Mouse (Mus musculus) heart, embryonic 15.5 days (tissue): ENCODE data around the gene Olfr1359. TPM values are rescaled to one million over a fixed set of nuclear protein-coding genes. Genes with fewer than 3 reads are reported as not detected.
"Not testable (repeated sequence)": the region's sequence is repeated elsewhere in the genome, so short reads cannot be mapped to it uniquely, and the experiment has no call there.

ENCODE experiments used
- ATAC-seq: fragments of 200-750 bp; cut with Nextera tagmentation; replicated peaks from 2 replicates; pipeline ENCODE4 v1.8.0; 2017; ENCODE audit warnings: low read depth, moderate TSS enrichment; ENCODE audit not compliant: insufficient number of reproducible peaks, insufficient read depth, low FRiP score
- H3K27ac ChIP-seq: fragments of 300-500 bp; sonication (generic); 2 replicates; pipeline ENCODE4 v1.5.1; 2015; ENCODE audit warnings: mild to moderate bottlenecking, inconsistent platforms
- H3K27me3 ChIP-seq: fragments of 300-500 bp; sonication (generic); 2 replicates; pipeline ENCODE4 v1.6.1; 2015; ENCODE audit warnings: inconsistent platforms
- H3K36me3 ChIP-seq: fragments of 300-500 bp; sonication (generic); 2 replicates; pipeline ENCODE4 v1.6.1; 2015; ENCODE audit warnings: mild to moderate bottlenecking, inconsistent platforms
- H3K4me1 ChIP-seq: fragments of 300-500 bp; sonication (generic); replicated peaks from 2 replicates; pipeline ENCODE4 v1.6.1; 2015; ENCODE audit warnings: inconsistent platforms
- H3K4me2 ChIP-seq: fragments of 300-500 bp; sonication (generic); 2 replicates; pipeline ENCODE4 v1.6.1; 2015; ENCODE audit warnings: inconsistent platforms, mild to moderate bottlenecking, moderate library complexity
- H3K4me3 ChIP-seq: fragments of 300-500 bp; sonication (generic); 2 replicates; pipeline ENCODE4 v1.5.1; 2015; ENCODE audit warnings: mild to moderate bottlenecking, inconsistent platforms
- H3K9ac ChIP-seq: fragments of 300-500 bp; sonication (generic); 2 replicates; pipeline ENCODE4 v1.6.1; 2015; ENCODE audit warnings: mild to moderate bottlenecking, inconsistent platforms
- H3K9me3 ChIP-seq: fragments of 300-500 bp; sonication (generic); replicated peaks from 2 replicates; pipeline ENCODE4 v1.6.1; 2016; ENCODE audit warnings: inconsistent platforms
- WGBS: fragments of 180-500 bp; shearing (Covaris S2); methylation state at CpG from one replicate; pipeline ENCODE4 v1.1.7; 2015; ENCODE audit warnings: mixed read lengths; 5-methylcytosine and 5-hydroxymethylcytosine counted together
- polyA plus RNA-seq: library from polyadenylated mRNA; unstranded; fragments of >200 nt; fragmentation: Nextera tagmentation; extraction: Ambion mirVana; gene quantifications from 2 replicates; pipeline ENCODE4 v1.2.1, GENCODE M21; 2015

Gene Olfr1359
- not detected in 2 replicates for polyA plus RNA-seq

- Histone ChIP-seq H3K27ac (no peak within 1 kb of the TSS), H3K9me3 (no peaks in the 10 kb centered on the region), H3K4me2 (no peak within 1 kb of the TSS), H3K9ac (no peak within 1 kb of the TSS), H3K4me1 (no peaks in the 10 kb centered on the region), H3K4me3 (no peak within 1 kb of the TSS), H3K36me3 (no peaks in the 10 kb centered on the region), H3K27me3 (no peaks in the 10 kb centered on the region)
- ATAC-seq, result no peak
Measured at GRCm38 (mm10) chr13:21697811-21698210, at the start of gene Olfr1359. TSS of gene Olfr1359 (plus strand) at chr13:21698111.

DNA sequence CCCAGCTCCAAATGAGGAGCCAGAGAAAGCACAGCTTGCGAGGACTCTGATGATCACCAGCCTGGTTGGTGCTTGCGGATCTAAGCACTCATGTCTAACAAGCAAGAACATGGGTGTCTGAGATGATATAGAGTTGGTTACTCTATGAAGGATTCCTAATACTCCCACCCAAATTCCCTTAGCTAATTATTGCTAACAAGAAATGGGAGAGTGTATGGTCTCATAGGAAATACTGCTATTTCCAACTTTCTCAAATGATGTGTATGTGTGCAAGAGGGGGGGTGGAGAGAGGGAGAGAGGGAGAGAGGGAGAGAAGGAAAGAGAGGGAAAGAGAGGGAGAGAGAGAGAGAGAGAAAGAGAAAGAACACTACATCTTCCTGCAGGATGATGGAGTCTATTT is 34.6 kb upstream of the Olfr1359 start, which contains the start of gene Olfr1361:
TSS of gene Olfr1361 (minus strand) at position 101 of the 400 bp plus-strand sequence.
- no peak for ATAC-seq
- H3K36me3 ChIP-seq, result no peaks in the 10 kb centered on the region
- no peaks in the 10 kb centered on the region for H3K9me3 ChIP-seq
- no peak within 1 kb of the TSS for H3K27ac ChIP-seq
- no peak within 1 kb of the TSS for H3K4me3 ChIP-seq
- no peaks in the 10 kb centered on the region for H3K4me1 ChIP-seq
- WGBS, result 70% methylated on average over 2 of the region's 2 CpGs
- H3K4me2 ChIP-seq, result no peak within 1 kb of the TSS
- no peaks in the 10 kb centered on the region for H3K27me3 ChIP-seq
- H3K9ac ChIP-seq, result no peak within 1 kb of the TSS

DNA sequence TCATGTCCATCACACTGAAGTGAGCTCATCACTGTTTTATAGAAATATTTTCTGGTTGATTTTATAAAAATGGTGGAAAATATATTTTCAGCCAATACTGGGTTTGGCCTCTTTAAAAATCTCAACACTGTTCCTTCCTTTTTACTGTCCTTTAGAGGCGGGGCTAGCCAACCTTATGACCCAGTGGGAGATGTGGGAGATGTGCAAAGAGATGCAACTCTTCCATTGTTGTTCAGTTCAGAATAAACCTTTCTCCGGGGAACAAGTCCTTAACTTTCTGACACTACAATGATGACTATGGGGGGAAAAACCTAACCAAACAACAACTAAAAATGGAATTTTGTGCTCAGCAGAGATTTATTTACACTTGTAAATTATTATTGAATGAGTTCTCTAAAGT is 20.6 kb upstream of the Olfr1359 start, which contains the start of gene Olfr1360:
TSS of gene Olfr1360 (minus strand) at position 101 of the 400 bp plus-strand sequence.
- no peak for ATAC-seq
- H3K36me3 ChIP-seq, result no peaks in the 10 kb centered on the region
- no peak within 1 kb of the TSS for H3K9ac ChIP-seq
- WGBS, result 67% methylated on average over 2 of the region's 2 CpGs
- no peak within 1 kb of the TSS for H3K4me3 ChIP-seq
- H3K9me3 ChIP-seq, result no peaks in the 10 kb centered on the region
- H3K4me1 ChIP-seq, result no peaks in the 10 kb centered on the region
- H3K27ac ChIP-seq, result no peak within 1 kb of the TSS
- H3K4me2 ChIP-seq, result no peak within 1 kb of the TSS
- H3K27me3 ChIP-seq, result no peaks in the 10 kb centered on the region

DNA sequence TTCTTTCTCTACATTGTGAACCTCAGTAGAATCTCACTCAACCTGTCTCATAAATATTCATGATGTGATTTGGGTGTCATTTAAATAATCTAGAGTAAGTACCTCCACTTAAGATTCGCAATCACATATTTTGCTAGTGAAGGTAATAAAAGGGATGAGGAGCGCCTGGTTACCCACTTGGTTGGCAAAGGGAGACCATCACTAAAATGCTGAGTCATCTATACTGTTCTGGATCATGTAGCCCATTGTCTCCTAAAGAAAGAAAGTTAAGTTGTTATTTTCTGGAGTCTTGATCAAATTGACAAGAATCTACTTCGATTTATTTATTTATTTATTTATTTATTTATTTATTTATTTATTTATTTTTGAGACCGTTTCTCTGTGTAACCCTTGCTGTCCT is 8.8 kb downstream of the Olfr1359 start:
- Histone ChIP-seq H3K4me1 (no peaks in the 10 kb centered on the region), H3K27me3 (no peaks in the 10 kb centered on the region), H3K27ac (no peak overlapping the region), H3K9ac (no peak overlapping the region), H3K36me3 (no peaks in the 10 kb centered on the region), H3K9me3 (no peaks in the 10 kb centered on the region), H3K4me2 (no peak overlapping the region), H3K4me3 (no peak overlapping the region)
- 67% methylated on average over 4 of the region's 4 CpGs for WGBS
- ATAC-seq, result no peak

GRCm38 (mm10) chr13:21710031-21710711 is 12.3 kb downstream of the Olfr1359 start:
- H3K4me1 ChIP-seq, result peaks cover 4% of the 10 kb centered on the region
- H3K9ac ChIP-seq, result peak overlapping the region; percentile 69
- peak overlapping the region; percentile 82 for H3K4me3 ChIP-seq
- no peaks in the 10 kb centered on the region for H3K36me3 ChIP-seq
- H3K4me2 ChIP-seq, result peak overlapping the region; percentile 65
- H3K9me3 ChIP-seq, result no peaks in the 10 kb centered on the region
- H3K27me3 ChIP-seq, result no peaks in the 10 kb centered on the region
- WGBS, result under 1% methylated on average over 32 of the region's 32 CpGs
- peak; percentile 72; the same call in 1 of the 2 replicates for ATAC-seq
- peak overlapping the region; percentile 89 for H3K27ac ChIP-seq

GRCm38 (mm10) chr13:21710821-21711525 is 13.1 kb downstream of the Olfr1359 start:
- ATAC-seq, result peak; percentile 73
- Histone ChIP-seq H3K9ac (peak overlapping the region; percentile 40), H3K4me1 (peaks cover 8% of the 10 kb centered on the region), H3K27me3 (no peaks in the 10 kb centered on the region), H3K4me3 (peak overlapping the region; percentile 82), H3K4me2 (peak overlapping the region; percentile 65), H3K9me3 (no peaks in the 10 kb centered on the region), H3K27ac (peak overlapping the region; percentile 43; the same call in 1 of the 2 replicates), H3K36me3 (no peaks in the 10 kb centered on the region)
- WGBS, result 3% methylated on average over 22 of the region's 22 CpGs

- H3K9me3 ChIP-seq, result no peaks in the 10 kb centered on the region
- no peak overlapping the region for H3K27ac ChIP-seq
- H3K9ac ChIP-seq, result 0 out of 2 replicates have a peak overlapping the region, but pooled peaks have one; percentile 40
- no peaks in the 10 kb centered on the region for H3K36me3 ChIP-seq
- no peak for ATAC-seq
- no peaks in the 10 kb centered on the region for H3K27me3 ChIP-seq
- peaks cover 9% of the 10 kb centered on the region for H3K4me1 ChIP-seq
- H3K4me3 ChIP-seq, result peak overlapping the region; percentile 82
- 28% methylated on average over 4 of the region's 4 CpGs for WGBS
- H3K4me2 ChIP-seq, result peak overlapping the region; percentile 65
Measured at GRCm38 (mm10) chr13:21711698-21712097, 13.8 kb downstream of the Olfr1359 start.

DNA sequence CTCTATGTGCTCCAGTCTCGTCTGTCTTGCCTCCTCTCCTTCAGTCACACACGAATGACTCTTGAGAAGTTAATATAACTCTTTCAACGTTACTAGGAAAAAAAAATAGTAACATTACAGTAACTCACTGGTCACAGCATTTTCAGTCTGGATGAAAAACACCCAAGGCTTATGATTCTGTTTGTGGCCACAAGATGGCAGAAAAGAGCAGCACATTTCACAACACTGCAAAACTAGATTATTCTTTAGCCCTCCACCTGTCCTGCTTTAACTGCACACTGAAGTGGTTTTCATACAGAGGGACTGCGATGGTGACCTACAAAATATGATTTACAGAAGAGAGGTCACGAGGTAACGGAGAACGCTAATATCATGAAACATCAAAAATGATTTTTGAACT is 16.8 kb downstream of the Olfr1359 start:
- Histone ChIP-seq H3K4me3 (peak overlapping the region; percentile 49), H3K27me3 (no peaks in the 10 kb centered on the region), H3K9ac (0 out of 2 replicates have a peak overlapping the region, but pooled peaks have one; percentile 56), H3K36me3 (no peaks in the 10 kb centered on the region), H3K9me3 (no peaks in the 10 kb centered on the region), H3K4me1 (peaks cover 23% of the 10 kb centered on the region), H3K4me2 (peak overlapping the region; percentile 83), H3K27ac (peak overlapping the region; percentile 91)
- no peak for ATAC-seq
- WGBS, result 1% methylated on average over 7 of the region's 7 CpGs

- ATAC-seq, result no peak
- H3K9ac ChIP-seq, result peak overlapping the region; percentile 56
- no peaks in the 10 kb centered on the region for H3K27me3 ChIP-seq
- peak overlapping the region; percentile 83 for H3K4me2 ChIP-seq
- H3K36me3 ChIP-seq, result no peaks in the 10 kb centered on the region
- H3K4me3 ChIP-seq, result peak overlapping the region; percentile 49
- H3K4me1 ChIP-seq, result peaks cover 23% of the 10 kb centered on the region
- no peaks in the 10 kb centered on the region for H3K9me3 ChIP-seq
- under 1% methylated on average over 22 of the region's 22 CpGs for whole genome bisulfite sequencing
- peak overlapping the region; percentile 91 for H3K27ac ChIP-seq
Measured at GRCm38 (mm10) chr13:21715131-21715863, 17.4 kb downstream of the Olfr1359 start.

GRCm38 (mm10) chr13:21715864-21716539 is 18.1 kb downstream of the Olfr1359 start, which contains the start of the genes Hist1h2bl and Hist1h2ai:
TSS of gene Hist1h2bl (minus strand) at chr13:21716143.
TSS of gene Hist1h2ai (plus strand) at chr13:21716422.
- peak within 1 kb of the TSS; percentile 91 for H3K27ac ChIP-seq
- H3K36me3 ChIP-seq, H3K27me3 ChIP-seq, H3K9me3 ChIP-seq: not testable (repeated sequence)
- peak within 1 kb of the TSS; percentile 49 for H3K4me3 ChIP-seq
- ATAC-seq, result peak; percentile 92
- peaks cover 25% of the 10 kb centered on the region for H3K4me1 ChIP-seq
- peak within 1 kb of the TSS; percentile 63 for H3K9ac ChIP-seq
- 0% methylated on average over 36 of the region's 50 CpGs for WGBS
- H3K4me2 ChIP-seq, result peak within 1 kb of the TSS; percentile 83
